Mouse (Mus musculus) liver, adult 2 months (tissue): ENCODE measurements around the gene Psd4. TPM values are rescaled to one million over a fixed set of nuclear protein-coding genes. Genes with fewer than 3 reads are reported as not detected.

Experiments
- DNase-seq: peaks from one replicate; pipeline ENCODE4 v3.0.0-alpha.2; 2011; ENCODE audit warnings: low read depth, low spot score; ENCODE audit errors: extremely low read depth
- H3K27ac ChIP-seq: fragments of 200-500 bp; replicated peaks from 2 replicates; pipeline ENCODE4 v1.5.1; 2012; ENCODE audit warnings: low read depth, mild to moderate bottlenecking, control low read depth, inconsistent platforms, low read length; ENCODE audit not compliant: insufficient read depth
- H3K27me3 ChIP-seq: fragments of 200-500 bp; 2 replicates; pipeline ENCODE4 v1.6.1; 2012; ENCODE audit warnings: mild to moderate bottlenecking, moderate library complexity, low read length, inconsistent platforms; ENCODE audit not compliant: control insufficient read depth, insufficient read depth
- H3K36me3 ChIP-seq: fragments of 200-500 bp; 2 replicates; pipeline ENCODE4 v1.6.1; 2012; ENCODE audit warnings: low read length, inconsistent platforms; ENCODE audit not compliant: control insufficient read depth, insufficient read depth
- H3K4me1 ChIP-seq: fragments of 200-500 bp; 2 replicates; pipeline ENCODE4 v1.6.1; 2011; ENCODE audit warnings: low read length; ENCODE audit not compliant: control insufficient read depth, insufficient read depth
- H3K4me3 ChIP-seq: fragments of 200-500 bp; 2 replicates; pipeline ENCODE4 v1.5.1; 2011; ENCODE audit warnings: low read depth, mild to moderate bottlenecking, control low read depth, low read length, moderate library complexity; ENCODE audit not compliant: insufficient read depth
- H3K79me2 ChIP-seq: fragments of 200-500 bp; 2 replicates; pipeline ENCODE4 v1.6.1; 2012; ENCODE audit warnings: inconsistent platforms, mild to moderate bottlenecking, low read length, moderate library complexity; ENCODE audit not compliant: control insufficient read depth, insufficient read depth
- H3K9ac ChIP-seq: fragments of 200-500 bp; 2 replicates; pipeline ENCODE4 v1.6.1; 2012; ENCODE audit warnings: low read depth, mild to moderate bottlenecking, control low read depth, inconsistent platforms, low read length
- CTCF ChIP-seq: fragments of 200-500 bp; IDR thresholded peaks from 2 replicates; pipeline ENCODE4 v1.5.1; 2011; ENCODE audit warnings: low read depth, low read length, control low read depth
- POLR2A ChIP-seq: fragments of 200-500 bp; IDR thresholded peaks from 2 replicates; pipeline ENCODE4 v1.6.1; 2011; ENCODE audit warnings: low read length, control low read depth; ENCODE audit not compliant: insufficient read depth; ENCODE audit errors: extremely low read depth
- WGBS: fragments of 180-500 bp; shearing (Covaris S2); methylation state at CpG from one replicate; pipeline ENCODE4 v1.1.7; 2018; 5-methylcytosine and 5-hydroxymethylcytosine counted together
- polyA plus RNA-seq: library from polyadenylated mRNA; depleted of rRNA; stranded (reverse); fragments of >200 nt; gene quantifications from 2 replicates; pipeline ENCODE4 v1.2.3, GENCODE M21; 2012; rRNA removed
- total RNA-seq: library from RNA; depleted of rRNA; stranded (reverse); fragments of >200 nt; gene quantifications from 2 replicates; pipeline ENCODE4 v1.2.3, GENCODE M21; 2014; rRNA removed

Gene Psd4
- total RNA-seq (1.6 and 3.7 TPM in 2 replicates), polyA plus RNA-seq (1.5 and 2.1 TPM in 2 replicates)

DNA sequence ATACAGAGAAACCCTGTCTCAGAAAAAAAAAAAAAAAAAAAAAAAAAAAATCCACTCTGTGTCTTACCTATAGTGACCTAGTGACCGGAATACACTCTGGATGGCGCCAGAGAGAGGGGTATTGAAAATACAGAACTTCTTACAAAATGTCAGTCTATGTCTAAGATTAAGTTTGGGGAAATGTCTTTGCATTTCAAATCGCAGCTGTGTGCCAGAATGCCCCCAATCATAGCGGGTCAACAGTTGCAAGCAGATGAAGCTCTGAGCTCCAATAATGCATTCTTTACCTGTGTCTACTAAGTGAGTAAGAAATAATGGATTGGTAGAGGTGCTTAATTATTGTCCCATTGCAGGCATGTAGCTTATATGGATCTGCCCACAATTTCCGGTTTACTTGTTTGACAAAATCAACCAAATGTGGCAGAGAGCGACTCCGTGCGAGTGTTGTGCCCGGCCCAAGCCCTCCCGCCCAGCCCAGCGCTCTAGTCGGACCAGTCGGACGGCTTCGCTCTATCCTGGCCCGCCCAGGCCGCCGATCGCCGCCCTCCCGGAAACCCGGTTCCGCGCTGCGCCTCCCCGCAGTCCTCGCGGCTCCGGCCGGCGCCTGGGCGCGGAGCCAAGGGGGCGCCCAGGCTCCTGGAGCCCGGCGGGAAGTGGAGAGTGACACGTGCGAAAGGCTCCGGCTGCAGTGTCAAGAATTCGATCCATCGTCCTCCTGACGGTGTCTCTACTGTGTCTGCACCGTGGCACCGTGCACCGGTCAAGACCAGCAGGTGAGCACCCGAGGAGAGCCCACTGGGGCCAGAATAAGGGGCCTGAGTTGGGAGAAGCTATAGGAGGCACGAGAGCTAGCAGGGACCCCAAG, at the start of gene Psd4:
Gene Psd4 (plus strand): TSS at position 551 of the 865 bp plus-strand sequence.
- peak; percentile 67 for DNase-seq

DNA sequence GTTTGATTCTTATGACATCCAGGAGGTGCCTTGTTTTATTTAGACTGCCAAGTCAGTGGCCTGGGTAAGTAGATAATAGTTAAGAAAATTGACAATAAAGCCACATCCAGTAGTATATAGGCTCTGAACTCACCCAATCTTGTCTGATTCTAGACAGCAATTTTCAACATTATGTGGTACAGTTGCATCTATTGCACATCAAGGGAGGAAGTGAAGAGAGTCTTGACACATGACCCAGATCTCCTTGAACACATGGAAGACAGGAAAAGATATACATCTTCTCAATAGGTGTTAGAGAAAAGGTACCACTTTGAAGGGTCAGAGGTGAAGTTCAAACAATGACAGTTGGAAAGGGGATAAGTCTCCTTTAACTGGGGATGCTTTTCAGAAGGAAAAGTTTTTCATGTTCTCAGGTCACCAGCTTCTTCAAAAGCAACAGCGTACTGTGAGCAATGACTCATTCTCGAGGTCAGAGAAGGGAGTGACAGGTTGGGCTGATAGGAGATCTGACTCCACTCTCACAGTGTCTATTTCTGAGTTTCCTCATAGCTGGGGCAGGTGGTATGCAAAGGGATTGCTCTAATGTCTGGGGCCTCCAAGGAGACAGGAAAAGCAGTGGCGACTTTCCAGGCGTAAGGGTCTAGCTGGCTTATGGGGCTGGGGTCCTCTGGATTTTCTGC, 49.3 kb upstream of the Psd4 start:
- 81% methylated on average over 4 of the region's 4 CpGs for WGBS
- H3K4me3 ChIP-seq, result no peak overlapping the region
- no peaks in the 10 kb centered on the region for H3K36me3 ChIP-seq
- no peaks in the 10 kb centered on the region for H3K27me3 ChIP-seq
- H3K27ac ChIP-seq, result no peak overlapping the region
- no peak overlapping the region for H3K9ac ChIP-seq
- H3K4me1 ChIP-seq, result no peaks in the 10 kb centered on the region
- DNase-seq, result no peak
- H3K79me2 ChIP-seq, result no peaks in the 10 kb centered on the region
- TF ChIP-seq POLR2A (no peak), CTCF (no peak)

More for the DNA sequence above, at the start of gene Psd4:
- H3K4me1 ChIP-seq, result no peaks in the 10 kb centered on the region; the same call in 1 of the 2 replicates
- H3K36me3 ChIP-seq, result no peaks in the 10 kb centered on the region
- H3K79me2 ChIP-seq, result no peaks in the 10 kb centered on the region
- H3K9ac ChIP-seq, result peak within 1 kb of the TSS; percentile 10
- H3K4me3 ChIP-seq, result peak within 1 kb of the TSS; percentile 42
- no peak for TF ChIP-seq POLR2A
- TF ChIP-seq CTCF, result no peak
- no peaks in the 10 kb centered on the region for H3K27me3 ChIP-seq
- no peak within 1 kb of the TSS for H3K27ac ChIP-seq
- 2% methylated on average over 47 of the region's 47 CpGs for WGBS

DNA sequence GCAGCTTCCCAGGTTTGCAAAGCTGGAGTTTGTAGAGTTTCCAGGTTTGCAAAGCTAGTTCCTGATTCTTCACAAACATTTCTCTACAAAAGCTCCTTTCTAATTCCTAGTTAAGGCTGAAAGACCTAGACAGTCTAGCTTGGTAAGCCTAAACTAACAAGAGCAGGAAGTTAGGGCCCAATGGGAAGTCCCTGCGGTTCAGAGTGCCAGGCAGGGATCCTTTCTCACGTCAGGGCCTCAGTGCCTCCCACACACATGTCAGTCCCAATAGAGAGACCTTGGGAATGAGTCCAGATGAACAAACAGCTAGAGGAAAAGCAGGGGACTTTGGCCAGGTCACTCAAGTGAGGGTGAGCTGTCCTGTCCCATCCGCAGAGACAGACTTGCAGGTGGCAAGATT, 32.0 kb upstream of the Psd4 start:
- H3K9ac ChIP-seq, result no peak overlapping the region
- TF ChIP-seq POLR2A (no peak), CTCF (no peak)
- WGBS, result 15% methylated on average over 3 of the region's 3 CpGs
- peak overlapping the region; percentile 30 for H3K27ac ChIP-seq
- H3K79me2 ChIP-seq, result no peaks in the 10 kb centered on the region
- H3K4me1 ChIP-seq, result peaks cover 3% of the 10 kb centered on the region
- no peak overlapping the region for H3K4me3 ChIP-seq
- peak; percentile 99 for DNase-seq
- no peaks in the 10 kb centered on the region for H3K36me3 ChIP-seq
- no peaks in the 10 kb centered on the region for H3K27me3 ChIP-seq

DNA sequence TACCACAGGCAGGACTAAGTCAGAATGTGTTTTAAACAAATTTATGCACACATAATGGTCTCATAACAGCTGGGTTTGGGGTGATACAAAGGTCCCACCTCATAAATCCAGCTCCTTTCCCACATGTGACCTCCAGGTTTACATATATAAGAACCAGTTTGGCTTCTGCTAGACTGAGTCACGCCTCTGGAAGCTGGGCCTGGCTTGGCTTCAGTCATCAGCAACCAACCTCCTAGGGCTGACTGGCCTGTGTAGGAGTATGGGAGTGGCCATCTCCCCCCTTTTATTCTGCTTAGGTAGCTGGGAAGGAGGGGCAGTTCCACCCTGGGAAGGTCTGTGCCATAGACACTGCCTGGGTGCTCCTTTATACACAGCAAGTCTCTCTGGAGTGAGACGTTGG, 30.8 kb upstream of the Psd4 start, which contains the start of gene Il1rn:
Gene Il1rn (plus strand): TSS at position 309 of the 400 bp plus-strand sequence.
- Histone ChIP-seq H3K27me3 (no peaks in the 10 kb centered on the region), H3K4me1 (peaks cover 3% of the 10 kb centered on the region), H3K79me2 (no peaks in the 10 kb centered on the region), H3K36me3 (no peaks in the 10 kb centered on the region), H3K4me3 (no peak within 1 kb of the TSS), H3K9ac (no peak within 1 kb of the TSS), H3K27ac (peak within 1 kb of the TSS; percentile 47; the same call in 1 of the 2 replicates)
- TF ChIP-seq POLR2A (no peak), CTCF (no peak)
- 89% methylated on average over 2 of the region's 2 CpGs for WGBS
- no peak for DNase-seq

DNA sequence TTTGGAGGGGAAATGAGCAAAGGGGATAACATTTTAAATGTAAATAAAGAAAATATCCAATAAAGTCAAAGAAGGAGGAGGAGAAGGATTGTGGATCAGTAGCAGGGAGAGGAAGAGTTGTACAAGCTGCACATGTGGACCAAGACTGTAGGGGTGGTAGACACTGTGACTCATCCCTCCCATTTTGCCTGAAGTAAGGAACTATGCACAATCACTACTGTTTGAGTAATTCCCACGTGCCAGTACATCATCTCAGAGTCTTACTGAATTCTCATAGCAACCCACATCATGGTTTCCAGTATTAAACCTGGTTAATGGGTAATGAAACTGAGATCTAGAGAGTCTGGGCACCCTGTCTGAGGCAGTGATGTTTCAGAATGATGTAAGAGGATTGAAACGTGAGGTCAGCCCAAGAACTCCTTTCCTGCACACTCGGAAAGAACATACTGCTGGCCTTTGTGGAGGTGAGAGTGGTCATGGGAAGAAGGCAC, 25.9 kb upstream of the Psd4 start:
- Histone ChIP-seq H3K4me1 (peaks cover 11% of the 10 kb centered on the region), H3K27me3 (no peaks in the 10 kb centered on the region), H3K27ac (no peak overlapping the region), H3K9ac (no peak overlapping the region), H3K4me3 (no peak overlapping the region), H3K36me3 (no peaks in the 10 kb centered on the region), H3K79me2 (no peaks in the 10 kb centered on the region)
- DNase-seq, result peak; percentile 15
- WGBS, result 21% methylated on average over 3 of the region's 3 CpGs
- no peak for TF ChIP-seq POLR2A
- TF ChIP-seq CTCF, result no peak
